Mouse (Mus musculus) bone marrow, adult 2 months (tissue): ENCODE data around the gene Vim.

Experiments
- CTCF ChIP-seq: fragments of 200-500 bp; IDR thresholded peaks from 2 replicates; pipeline ENCODE4 v1.5.1; 2011; ENCODE audit warnings: low read length, control low read depth; ENCODE audit not compliant: control insufficient read depth, insufficient read depth
- POLR2A ChIP-seq: fragments of 200-500 bp; IDR thresholded peaks from 2 replicates; pipeline ENCODE4 v1.6.1; 2011; ENCODE audit warnings: low read depth, mild to moderate bottlenecking, control low read depth, low read length, borderline replicate concordance; ENCODE audit not compliant: control insufficient read depth

GRCm38 (mm10) chr2:13630136-13630832 is 56.6 kb downstream of the Vim start:
- TF ChIP-seq POLR2A (no peak), CTCF (no peak)
